Mouse (Mus musculus): ENCODE measurements around the gene Rassf4. TPM values are rescaled to one million over a fixed set of nuclear protein-coding genes. Genes with fewer than 3 reads are reported as not detected.

Rassf4 gene
- total RNA-seq, 2 experiments from 2014 or later: 5.4 to 6.3 TPM

DNA sequence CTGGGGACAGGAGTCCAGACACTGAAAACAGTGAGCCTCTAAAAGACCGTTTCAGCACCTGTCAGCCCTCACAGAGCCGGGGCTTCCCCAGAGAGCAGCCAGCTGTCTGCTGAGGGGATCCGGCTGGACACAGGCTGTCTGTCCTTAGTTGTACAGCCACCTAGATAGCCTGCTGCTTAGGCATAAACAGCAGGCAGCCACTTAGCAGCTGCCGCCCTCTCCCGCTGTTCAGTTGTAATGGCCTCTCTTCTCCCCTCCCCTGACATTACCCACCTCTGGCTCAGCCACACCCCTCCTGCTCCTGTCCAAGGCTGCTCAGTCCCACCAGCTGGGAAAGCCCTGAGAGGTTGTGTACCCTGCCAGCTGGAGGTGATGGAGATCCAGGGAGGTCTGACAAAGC lies 2.7 kb downstream of the Rassf4 start:
- peak; percentile 54 for DNase-seq

- DNase-seq: no peak
Observed at GRCm38 (mm10) chr6:116670144-116670543, 3.6 kb downstream of the Rassf4 start.

DNA sequence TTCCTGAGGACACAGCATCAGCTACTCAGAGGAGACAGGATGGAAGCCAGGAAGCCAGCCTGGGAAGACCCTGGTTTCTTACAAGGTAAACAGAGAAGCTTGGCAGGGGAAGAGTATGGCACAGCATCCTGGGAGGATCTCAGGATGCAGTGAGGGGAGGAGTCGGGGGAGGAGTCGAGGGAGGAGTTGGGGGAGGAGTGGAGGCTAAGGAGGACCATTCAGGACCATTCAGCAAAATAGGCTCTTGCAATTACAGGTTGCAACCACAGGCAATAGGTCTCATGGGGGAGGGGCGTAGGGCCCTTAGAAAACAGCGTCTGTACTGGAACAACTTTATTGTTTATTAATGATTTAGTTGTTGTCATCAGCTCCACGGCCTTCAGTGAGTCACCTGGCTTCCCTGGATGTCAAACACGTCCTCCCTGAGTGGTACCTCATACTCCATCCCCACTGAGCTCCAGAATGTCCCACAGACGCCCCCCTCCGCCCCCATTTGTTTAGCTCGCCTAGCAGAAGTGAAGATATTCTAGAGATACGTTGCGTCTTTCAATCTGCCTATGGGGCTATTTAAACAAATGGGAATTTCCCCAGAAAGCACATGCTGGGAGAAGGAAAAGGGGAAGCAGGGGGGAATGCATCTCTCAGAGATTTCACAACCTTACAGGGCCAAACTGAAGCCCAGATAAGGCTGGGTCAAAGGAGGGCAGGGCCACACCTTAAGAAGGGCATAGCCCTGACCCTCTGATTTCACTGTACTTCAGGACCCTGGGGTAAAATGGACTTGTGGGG lies 4.9 kb downstream of the Rassf4 start:
- no peak for DNase-seq

DNA sequence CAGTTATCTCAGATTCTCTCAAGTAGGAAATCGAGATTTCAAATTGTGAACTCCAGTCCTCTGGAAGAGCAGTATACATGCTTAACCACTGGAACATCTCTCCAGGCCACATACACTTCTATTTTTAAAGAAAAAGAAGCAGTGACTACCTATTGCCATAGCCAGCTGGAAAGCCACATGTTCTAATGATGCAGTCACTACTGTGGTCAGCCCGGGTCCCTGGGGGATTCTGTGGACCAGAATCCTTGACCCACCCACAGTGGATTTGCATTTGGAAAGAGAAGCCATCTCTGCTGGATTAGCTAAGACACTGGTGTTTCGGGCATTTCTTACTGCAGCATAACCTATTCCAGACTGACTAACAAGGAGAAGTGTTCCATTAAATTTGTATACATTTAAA lies 6.4 kb downstream of the Rassf4 start:
- no peak for DNase-seq

GRCm38 (mm10) chr6:116666892-116667291 lies 6.9 kb downstream of the Rassf4 start:
- DNase-seq: no peak

DNA sequence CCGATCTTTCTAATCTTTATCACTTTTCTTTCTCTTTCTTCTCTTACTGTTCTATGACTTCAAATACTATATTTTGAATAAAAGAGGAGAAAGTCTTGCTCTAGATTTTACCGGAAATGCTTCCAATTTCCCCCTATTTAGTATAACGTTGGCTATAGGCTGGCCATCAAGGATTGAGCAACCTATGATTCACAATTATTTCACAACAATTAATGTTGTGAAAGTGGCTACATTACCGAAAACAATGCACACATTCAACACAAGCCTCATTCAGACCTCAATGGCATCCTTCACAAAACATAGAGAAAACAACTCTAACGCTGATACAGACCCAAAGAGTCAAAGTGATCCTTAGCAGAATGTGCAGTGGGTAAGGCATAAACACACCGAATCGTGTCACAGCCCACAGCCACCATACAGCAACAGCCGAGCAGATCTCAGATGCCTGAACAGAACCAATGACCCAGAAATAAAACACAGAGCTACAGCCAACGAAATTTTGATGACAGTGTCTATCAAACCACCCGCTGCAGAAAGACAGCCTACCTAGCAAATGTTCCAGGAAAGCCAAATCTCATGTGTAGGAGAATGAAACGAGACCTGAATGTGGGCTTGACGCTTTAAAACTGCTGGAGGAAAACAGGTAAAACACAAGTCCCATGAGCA lies 7.5 kb downstream of the Rassf4 start:
- no peak for DNase-seq

- no peak for DNase-seq
Observed at GRCm38 (mm10) chr6:116664830-116665229, 8.9 kb downstream of the Rassf4 start.

DNA sequence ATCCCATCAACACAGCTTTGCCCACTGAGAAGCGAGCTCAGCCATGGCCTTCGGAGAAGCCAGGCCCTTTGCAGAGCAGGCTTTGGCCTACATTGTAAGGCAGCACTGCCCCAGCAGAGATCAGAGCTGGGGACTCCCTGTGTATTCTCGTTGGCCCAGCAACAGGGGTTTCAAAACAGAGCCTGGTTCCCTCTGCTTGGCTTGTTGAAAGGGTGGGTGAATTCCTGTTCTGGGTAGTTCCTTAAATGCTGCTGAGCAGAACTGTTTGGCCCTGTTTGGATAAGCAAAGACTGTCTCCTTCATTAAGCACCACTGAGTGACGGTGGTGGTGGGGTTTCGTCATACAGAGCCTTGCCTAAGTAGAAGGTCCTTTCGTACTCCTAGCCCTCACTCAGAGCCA lies 9.7 kb downstream of the Rassf4 start:
- no peak for DNase-seq

- no peak for DNase-seq
Observed at GRCm38 (mm10) chr6:116663364-116663763, 10.4 kb downstream of the Rassf4 start.

DNA sequence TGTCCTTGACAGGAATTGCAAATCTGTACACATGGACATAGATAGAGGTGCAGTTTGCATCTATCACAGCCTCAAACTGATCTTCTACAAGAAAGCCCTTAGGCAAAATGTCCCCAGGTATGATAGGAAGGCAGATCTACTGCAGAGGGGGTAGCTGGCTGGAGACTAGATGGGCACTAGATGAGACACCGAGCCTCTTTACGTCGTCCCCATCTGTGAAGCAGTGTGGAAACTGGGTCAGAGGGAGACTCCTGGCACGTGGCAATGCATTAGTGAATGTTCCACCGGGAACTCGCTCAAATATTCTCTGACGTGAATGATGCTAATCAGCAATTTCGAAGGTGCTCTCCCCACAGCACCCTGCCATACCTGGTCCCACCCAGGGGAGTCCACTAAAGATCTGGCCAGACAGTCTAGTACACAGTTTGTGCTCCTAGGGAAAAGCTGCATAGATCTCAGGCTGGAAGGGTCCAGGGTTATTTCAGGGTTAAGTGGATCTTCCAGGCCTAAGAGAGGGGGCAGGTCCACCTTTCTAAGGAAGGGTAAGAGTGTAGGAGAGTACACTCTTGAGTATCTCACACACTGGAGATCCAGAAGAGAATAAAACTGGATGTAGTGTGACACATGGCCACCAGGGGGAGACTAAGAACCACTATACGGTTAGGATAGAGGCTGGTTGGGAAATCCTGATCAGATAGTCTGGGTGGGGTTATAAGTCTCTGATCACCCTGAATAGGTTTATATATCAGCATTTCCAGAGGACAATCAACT lies 19.9 kb downstream of the Rassf4 start:
- DNase-seq: peak; percentile 75

DNA sequence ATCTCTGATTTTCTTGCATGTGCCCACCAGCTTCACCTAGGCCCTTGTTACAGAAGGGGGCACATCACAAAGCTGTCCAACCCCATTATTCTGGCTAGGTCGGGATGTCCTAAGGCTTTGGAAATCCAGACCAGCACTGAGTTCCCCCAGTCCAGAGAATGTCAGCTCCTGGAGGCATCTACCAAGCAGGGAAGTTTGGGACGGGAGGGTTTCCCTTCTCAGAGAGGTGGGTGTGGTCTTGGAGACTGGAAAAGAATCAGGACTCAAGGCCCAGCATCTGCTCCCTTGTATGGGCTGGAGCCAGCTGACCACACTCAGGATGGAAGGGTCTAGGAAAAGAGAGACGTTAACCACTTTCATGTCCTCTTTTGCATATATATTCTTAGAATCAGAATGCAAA lies 20.6 kb downstream of the Rassf4 start:
- DNase-seq: no peak

DNA sequence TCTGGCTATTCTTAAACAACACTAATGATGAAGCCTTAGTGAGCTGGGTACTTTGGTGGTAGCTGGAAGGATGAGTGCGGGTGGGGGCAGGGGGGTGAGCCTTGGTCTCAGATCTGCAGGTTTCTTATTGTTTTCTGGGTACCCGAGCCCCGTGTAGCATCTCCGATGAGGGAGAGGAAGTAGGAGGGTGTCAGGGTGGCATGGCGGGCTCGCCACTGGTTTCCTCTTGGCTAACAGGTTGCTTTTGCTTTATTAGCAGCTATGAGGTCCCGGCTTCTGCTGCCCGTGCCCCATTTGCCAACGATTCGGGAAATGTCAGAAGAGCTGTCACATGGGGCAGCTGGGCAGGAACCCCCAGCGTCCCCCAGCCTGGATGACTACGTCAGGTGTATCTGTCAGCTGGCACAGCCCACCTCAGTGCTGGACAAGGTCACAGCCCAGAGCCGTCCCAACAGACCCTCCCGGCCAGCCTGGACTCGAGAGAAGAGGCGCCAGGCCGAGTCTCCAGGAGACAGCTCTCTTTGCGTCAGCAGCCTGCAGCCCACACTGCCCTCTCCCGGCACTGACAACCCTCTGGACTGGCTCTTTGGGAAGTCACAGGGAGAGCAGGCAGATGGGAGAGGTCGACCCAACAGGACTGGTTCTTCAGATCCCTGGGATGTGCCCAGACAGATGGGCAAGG lies 22.2 kb downstream of the Rassf4 start:
- DNase-seq: peak; percentile 85

DNA sequence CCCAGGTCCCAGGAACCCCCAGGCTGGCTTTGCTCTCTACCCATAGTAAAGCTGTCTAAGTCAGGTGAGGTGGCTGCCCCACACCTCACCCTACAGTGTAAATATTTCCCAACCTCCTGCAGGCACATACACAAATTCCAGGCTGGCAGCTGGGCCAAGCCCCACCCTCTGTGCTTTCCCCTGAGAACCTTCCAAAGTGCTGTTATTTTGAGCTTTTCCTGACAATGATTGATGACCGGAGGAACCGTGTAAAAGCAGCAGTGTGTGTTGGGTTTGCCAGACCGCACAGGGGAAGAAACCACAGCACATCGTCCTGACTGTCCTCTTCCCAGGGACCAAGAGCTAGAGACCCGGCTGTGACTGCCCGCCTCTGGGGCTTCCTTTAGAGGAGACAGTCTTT lies 23.3 kb downstream of the Rassf4 start, which contains the start of gene Depp1:
Gene Depp1, plus strand, starts transcription at position 204 of the 400 bp plus-strand sequence.
- DNase-seq: peak; percentile 66

DNA sequence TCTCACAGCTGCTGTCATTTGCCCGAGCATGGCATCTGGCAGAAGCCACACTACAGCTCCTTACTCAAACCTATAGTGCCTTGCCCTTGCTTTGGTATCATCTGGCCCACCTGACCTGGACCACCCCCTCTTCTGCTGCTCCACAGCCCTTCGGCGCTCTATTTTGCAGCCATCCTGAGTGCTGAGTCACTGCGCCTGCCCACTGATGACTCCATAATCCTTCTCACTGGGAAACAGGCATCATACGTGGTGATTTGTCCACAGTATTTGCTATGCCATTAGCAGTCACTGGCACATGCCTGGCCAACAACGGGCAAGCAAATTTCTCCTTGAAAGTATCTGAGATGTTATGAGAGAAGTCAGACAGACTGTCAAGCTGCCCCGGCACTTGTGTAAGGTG lies 23.9 kb downstream of the Rassf4 start:
- DNase-seq: no peak

GRCm38 (mm10) chr6:116647763-116648162 lies 26.0 kb downstream of the Rassf4 start:
- peak; percentile 57 for DNase-seq

DNA sequence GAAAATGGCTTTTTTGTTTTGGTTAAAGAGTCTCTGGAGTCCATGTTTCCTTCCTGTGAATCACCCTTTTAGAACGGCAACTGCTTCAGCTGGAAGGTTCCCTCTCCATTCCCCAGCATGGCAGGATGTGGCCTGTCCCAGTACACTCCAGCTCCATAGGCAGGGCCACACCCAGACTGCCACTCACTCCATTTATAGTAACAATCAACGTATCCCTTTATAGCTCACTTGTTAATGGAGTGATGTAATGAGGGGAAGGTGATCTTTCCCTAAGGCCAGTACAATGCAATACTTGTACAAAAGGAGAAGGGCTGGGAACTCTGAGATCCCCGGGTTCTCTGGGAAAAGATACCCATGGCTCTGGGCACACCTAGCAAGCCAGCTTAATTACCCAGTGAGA lies 29.4 kb downstream of the Rassf4 start:
- peak; percentile 62 for DNase-seq

DNA sequence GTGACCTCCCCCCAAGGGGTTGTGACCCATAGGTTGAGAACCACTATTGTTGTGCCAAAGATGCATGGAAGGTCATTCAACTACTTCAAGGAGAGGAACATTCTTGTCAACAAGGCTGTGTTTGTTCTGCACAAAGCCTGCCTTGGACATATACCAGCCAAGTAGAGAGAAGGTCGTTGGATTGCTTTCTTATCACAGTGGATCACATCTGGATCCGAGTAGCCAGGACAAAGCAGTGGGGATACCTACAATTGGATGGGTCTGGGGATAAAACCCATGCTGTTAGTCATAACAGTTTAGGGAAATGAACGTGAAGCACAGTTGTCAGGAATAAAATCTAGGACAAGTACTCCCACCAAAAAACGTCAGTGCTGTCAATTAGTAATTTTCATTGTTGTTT lies 29.9 kb downstream of the Rassf4 start:
- DNase-seq: no peak

DNA sequence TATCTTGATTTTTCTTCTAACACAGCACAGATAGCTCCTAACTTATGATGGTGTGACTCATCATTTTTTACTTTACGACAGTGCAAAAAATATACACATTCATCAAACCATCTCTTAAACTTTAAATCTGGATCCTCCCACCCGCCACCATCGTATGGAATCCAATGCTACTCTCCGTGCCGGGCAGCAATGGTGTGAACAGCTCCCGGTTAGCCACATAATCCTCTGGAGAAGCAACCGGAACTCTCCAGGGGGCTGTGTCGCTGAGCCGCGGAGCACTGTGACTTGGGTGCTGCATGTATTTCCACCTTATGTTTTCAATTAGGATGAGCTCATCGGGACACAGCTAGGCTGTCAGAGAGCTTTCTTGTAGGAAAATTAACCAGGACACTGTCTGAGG lies 30.8 kb downstream of the Rassf4 start:
- DNase-seq: no peak

- DNase-seq: no peak
Observed at GRCm38 (mm10) chr6:116639663-116640062, 34.1 kb downstream of the Rassf4 start.

DNA sequence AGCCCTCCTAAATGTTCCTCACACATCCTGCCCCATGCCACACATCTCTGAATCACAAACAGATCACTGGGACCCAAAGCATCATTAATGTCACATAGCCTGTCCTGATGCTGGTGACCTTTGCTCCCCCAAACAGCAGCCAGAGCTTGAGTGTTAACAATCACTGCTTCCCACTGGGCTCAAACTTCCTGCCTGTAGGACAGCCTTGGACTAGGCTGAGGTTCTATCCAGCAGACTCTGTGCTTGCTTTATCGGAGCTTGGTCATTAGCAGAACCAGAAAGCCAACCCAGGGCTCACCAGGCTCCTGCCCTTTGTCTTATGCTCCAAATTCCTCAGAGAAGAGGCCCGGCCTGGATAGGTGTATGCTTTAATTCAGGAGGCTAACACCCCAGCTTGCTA lies 34.9 kb downstream of the Rassf4 start:
- no peak for DNase-seq

- DNase-seq: no peak
Observed at GRCm38 (mm10) chr6:116637496-116637895, 36.3 kb downstream of the Rassf4 start.

GRCm38 (mm10) chr6:116636581-116637235 lies 37.0 kb downstream of the Rassf4 start:
- DNase-seq: no peak

All from heart, postnatal 4 days (tissue).